Mouse (Mus musculus) embryonic facial prominence, embryonic 15.5 days (tissue): Measurements from ENCODE around the gene Hoxb9. TPM values are rescaled to one million over a fixed set of nuclear protein-coding genes. Genes with fewer than 3 reads are reported as not detected.
A peak's percentile ranks its signal among the peaks of the same experiment; 100 is the strongest.

Experiments used
- ATAC-seq: fragments of 200-750 bp; cut with Nextera tagmentation; 2 replicates; pipeline ENCODE4 v1.8.0; 2017; ENCODE audit warnings: low read depth, moderate TSS enrichment; ENCODE audit not compliant: insufficient number of reproducible peaks, low FRiP score, low TSS enrichment
- H3K27ac ChIP-seq: fragments of 300-500 bp; sonication (generic); replicated peaks from 2 replicates; pipeline ENCODE4 v1.5.1; 2015; ENCODE audit warnings: mild to moderate bottlenecking, inconsistent platforms
- H3K27me3 ChIP-seq: fragments of 300-500 bp; sonication (generic); 2 replicates; pipeline ENCODE4 v1.6.1; 2015; ENCODE audit warnings: inconsistent platforms
- H3K36me3 ChIP-seq: fragments of 300-500 bp; sonication (generic); 2 replicates; pipeline ENCODE4 v1.6.1; 2015; ENCODE audit warnings: mild to moderate bottlenecking, inconsistent platforms
- H3K4me1 ChIP-seq: fragments of 300-500 bp; sonication (generic); 2 replicates; pipeline ENCODE4 v1.6.1; 2015; ENCODE audit warnings: inconsistent platforms
- H3K4me2 ChIP-seq: fragments of 300-500 bp; sonication (generic); replicated peaks from 2 replicates; pipeline ENCODE4 v1.6.1; 2015; ENCODE audit warnings: mild to moderate bottlenecking, inconsistent platforms
- H3K4me3 ChIP-seq: fragments of 300-500 bp; sonication (generic); replicated peaks from 2 replicates; pipeline ENCODE4 v1.5.1; 2015; ENCODE audit warnings: mild to moderate bottlenecking, inconsistent platforms
- H3K9ac ChIP-seq: fragments of 300-500 bp; sonication (generic); 2 replicates; pipeline ENCODE4 v1.6.1; 2015; ENCODE audit warnings: inconsistent platforms
- H3K9me3 ChIP-seq: fragments of 300-500 bp; sonication (generic); replicated peaks from 2 replicates; pipeline ENCODE4 v1.6.1; 2016; ENCODE audit warnings: inconsistent platforms
- WGBS: fragments of 180-500 bp; shearing (Covaris S2); methylation state at CpG from one replicate; pipeline ENCODE4 v1.1.7; 2015; 5-methylcytosine and 5-hydroxymethylcytosine counted together
- microRNA counts: library from miRNA; unstranded; fragments of <30 nt; microRNA quantifications from one replicate; lab custom pipeline; 2016
- microRNA-seq: library from miRNA; unstranded; fragments of <30 nt; microRNA quantifications from one replicate; pipeline ENCODE4, GENCODE M21; 2016; ENCODE audit warnings: borderline number of aligned reads
- polyA plus RNA-seq: library from polyadenylated mRNA; unstranded; fragments of >200 nt; fragmentation: Nextera tagmentation; extraction: Ambion mirVana; gene quantifications from 2 replicates; pipeline ENCODE4 v1.2.1, GENCODE M21; 2015

The Hoxb9 gene
- polyA plus RNA-seq, 1 experiment from 2014 or later, result not detected

DNA sequence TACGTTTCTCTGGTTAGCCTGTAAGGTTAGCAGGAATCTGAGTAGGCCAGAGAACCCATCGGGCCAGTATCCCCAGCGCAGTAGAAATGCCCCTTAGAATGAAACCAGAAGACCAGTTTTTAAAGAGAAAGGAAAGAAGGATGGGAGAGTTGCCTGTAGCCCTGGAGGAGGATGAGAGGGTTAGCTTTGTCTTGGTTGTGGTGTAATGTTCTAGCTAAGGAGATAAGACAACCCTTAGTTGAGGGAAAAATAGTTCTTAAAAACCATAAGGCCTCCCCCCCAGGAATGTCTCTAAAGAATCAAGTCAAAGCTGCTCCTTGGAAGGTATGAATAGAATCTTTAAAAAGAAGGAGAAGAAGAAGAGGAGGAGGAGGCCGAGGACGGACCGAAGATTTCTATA lies 51.5 kb downstream of the Hoxb9 start:
- peaks cover 99% of the 10 kb centered on the region for H3K27me3 ChIP-seq
- no peaks in the 10 kb centered on the region for H3K36me3 ChIP-seq
- no peak overlapping the region for H3K9ac ChIP-seq
- no peaks in the 10 kb centered on the region for H3K9me3 ChIP-seq
- 14% methylated on average over 6 of the region's 6 CpGs for WGBS
- H3K4me2 ChIP-seq, result no peak overlapping the region
- no peak for ATAC-seq
- peaks cover 11% of the 10 kb centered on the region for H3K4me1 ChIP-seq
- H3K4me3 ChIP-seq, result no peak overlapping the region
- H3K27ac ChIP-seq, result no peak overlapping the region

DNA sequence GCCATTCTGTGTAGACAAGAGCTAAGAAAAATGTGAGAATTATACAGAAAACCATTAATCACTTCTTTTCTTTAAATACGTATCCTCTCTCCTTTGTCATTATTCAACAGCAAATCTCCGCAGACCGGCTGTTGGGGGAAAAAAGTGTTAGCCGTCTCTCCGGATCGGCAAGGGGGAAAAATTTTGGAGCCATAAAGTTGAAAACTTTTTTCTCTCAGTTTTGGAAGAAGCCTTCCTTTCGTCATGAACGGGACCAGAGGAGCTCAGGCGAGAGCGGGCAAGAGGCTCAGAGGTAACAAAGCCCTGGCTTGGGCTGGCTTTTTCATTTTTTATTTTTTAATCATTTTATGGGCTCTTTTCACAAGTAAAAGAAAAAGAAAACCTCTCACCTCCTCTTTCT lies 51.9 kb downstream of the Hoxb9 start, which contains the start of gene Hoxb3:
Hoxb3 (plus strand) TSS at position 173 of the 400 bp plus-strand sequence.
- no peaks in the 10 kb centered on the region for H3K9me3 ChIP-seq
- H3K27ac ChIP-seq, result no peak within 1 kb of the TSS
- H3K36me3 ChIP-seq, result no peaks in the 10 kb centered on the region
- ATAC-seq, result no peak
- no peak within 1 kb of the TSS for H3K9ac ChIP-seq
- WGBS, result 3% methylated on average over 10 of the region's 10 CpGs
- no peak within 1 kb of the TSS for H3K4me2 ChIP-seq
- H3K4me3 ChIP-seq, result no peak within 1 kb of the TSS
- peaks cover 11% of the 10 kb centered on the region for H3K4me1 ChIP-seq
- H3K27me3 ChIP-seq, result peaks cover 99% of the 10 kb centered on the region

DNA sequence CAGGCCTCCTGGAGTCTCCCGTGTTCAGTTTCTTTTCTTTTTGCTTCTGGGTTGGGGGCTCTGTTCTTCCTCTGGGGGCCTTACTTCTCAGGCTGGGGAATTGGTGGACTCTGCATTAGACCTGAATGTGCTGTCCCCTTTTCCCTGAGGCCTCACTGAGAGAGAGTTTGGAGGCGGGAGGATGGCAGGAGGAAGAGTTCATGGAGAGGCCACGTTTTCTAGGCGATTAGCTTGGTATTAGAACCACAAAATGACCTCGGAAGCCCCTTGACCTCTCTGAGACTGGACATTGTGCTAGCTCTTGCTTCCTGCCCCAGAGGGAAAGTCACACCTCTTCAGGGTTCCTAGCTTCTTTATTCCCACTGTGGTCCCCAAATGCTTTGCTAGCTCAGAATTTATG lies 52.9 kb downstream of the Hoxb9 start:
- 4% methylated on average over 5 of the region's 5 CpGs for WGBS
- Histone ChIP-seq H3K4me3 (no peak overlapping the region), H3K36me3 (no peaks in the 10 kb centered on the region), H3K27ac (no peak overlapping the region), H3K27me3 (peaks cover 99% of the 10 kb centered on the region), H3K4me1 (peaks cover 6% of the 10 kb centered on the region), H3K9me3 (no peaks in the 10 kb centered on the region), H3K9ac (no peak overlapping the region), H3K4me2 (no peak overlapping the region)
- ATAC-seq, result no peak

DNA sequence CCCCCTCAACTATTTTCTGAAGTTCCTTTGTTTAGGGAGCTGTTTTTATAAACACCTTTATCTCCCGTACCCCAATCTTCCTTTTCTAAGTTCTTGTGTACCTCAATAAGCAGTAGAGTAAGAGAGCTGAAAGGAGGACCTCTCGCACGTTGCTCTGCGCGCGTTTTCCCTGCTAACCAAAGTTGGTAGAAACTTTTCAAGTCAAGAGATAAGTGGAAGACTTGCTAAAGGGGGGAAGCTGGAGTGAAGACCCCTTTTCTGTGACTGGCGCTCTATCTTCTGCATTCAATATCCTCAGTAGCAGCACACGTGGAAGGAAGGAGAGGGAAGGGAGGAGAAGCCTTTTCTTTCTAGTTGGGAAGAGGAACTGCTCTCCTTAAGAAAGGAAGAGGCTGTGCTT lies 53.7 kb downstream of the Hoxb9 start:
- Histone ChIP-seq H3K27me3 (peaks cover 99% of the 10 kb centered on the region), H3K9ac (no peak overlapping the region), H3K36me3 (no peaks in the 10 kb centered on the region), H3K27ac (no peak overlapping the region), H3K9me3 (no peaks in the 10 kb centered on the region), H3K4me3 (no peak overlapping the region), H3K4me2 (no peak overlapping the region), H3K4me1 (peaks cover 2% of the 10 kb centered on the region; the same call in 1 of the 2 replicates)
- WGBS, result 7% methylated on average over 8 of the region's 8 CpGs
- ATAC-seq, result no peak

DNA sequence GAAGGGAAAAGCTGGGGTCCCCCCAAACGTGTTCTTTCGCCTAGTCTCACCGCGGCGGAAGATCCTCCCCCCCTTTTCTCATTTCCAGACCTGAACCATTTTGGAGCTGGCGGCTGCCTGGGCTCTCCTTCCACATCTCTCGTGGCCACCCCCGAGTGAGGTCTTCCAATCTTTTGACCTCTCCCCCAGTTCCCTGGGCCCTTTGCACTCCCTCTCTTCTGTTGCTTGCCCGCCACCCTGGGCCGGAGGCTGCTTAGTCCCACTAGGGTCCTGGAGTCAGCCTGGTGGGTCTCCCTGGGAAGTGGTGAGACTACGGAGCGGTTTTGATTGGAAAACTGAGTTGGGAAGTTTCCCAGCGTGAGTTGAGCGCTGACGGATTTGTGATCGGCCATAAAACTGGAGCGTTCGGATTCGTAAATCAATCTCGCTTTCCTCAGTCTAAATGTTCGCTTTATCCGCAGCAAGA lies 54.5 kb downstream of the Hoxb9 start:
- Histone ChIP-seq H3K36me3 (no peaks in the 10 kb centered on the region), H3K4me2 (no peak overlapping the region), H3K27ac (no peak overlapping the region), H3K4me3 (no peak overlapping the region), H3K9me3 (no peaks in the 10 kb centered on the region), H3K4me1 (no peaks in the 10 kb centered on the region), H3K27me3 (peaks cover 99% of the 10 kb centered on the region), H3K9ac (no peak overlapping the region)
- ATAC-seq, result no peak
- WGBS, result 3% methylated on average over 22 of the region's 22 CpGs

MicroRNAs encoded within 50 kb of the gene (microRNA counts, 519-probe panel; counts per million panel counts)
- microRNA mmu-miR-10a (lab: Ali Mortazavi, UCI), result 2,146 counts per million, percentile 46 among the panel's probes with 10 or more counts
- 688 counts per million, percentile 2 among the panel's probes with 10 or more counts for microRNA mmu-miR-196a (lab: Ali Mortazavi, UCI)

Small RNA genes within 50 kb of the gene (microRNA-seq; reads per million reads assigned to microRNA genes)
- 599 reads per million, percentile 73 among the genes with 10 or more reads in this experiment for gene Mir10a
- gene Mir196a-1, result not detected

Other genes starting within 250 kb of the Hoxb9 start
- gene Gip, start 246.9 kb upstream of the Hoxb9 start, polyA plus RNA-seq, result not detected in 2 replicates
- 100 and 103 TPM in 2 replicates for gene Snf8, start 236.6 kb upstream of the Hoxb9 start, polyA plus RNA-seq
- gene Ube2z, start 206.1 kb upstream of the Hoxb9 start, polyA plus RNA-seq, result 46.3 and 47.1 TPM in 2 replicates
- gene Atp5g1, start 195.8 kb upstream of the Hoxb9 start, polyA plus RNA-seq, result 530 and 547 TPM in 2 replicates
- gene Calcoco2, start 159.5 kb upstream of the Hoxb9 start, polyA plus RNA-seq, result 1.1 and 1.6 TPM in 2 replicates
- 1.1 and 2.4 TPM in 2 replicates for gene Ttll6, start 137.7 kb upstream of the Hoxb9 start, polyA plus RNA-seq
- not detected in 2 replicates for gene Hoxb13, start 77.1 kb upstream of the Hoxb9 start, polyA plus RNA-seq
- gene Hoxb8, start 10.4 kb downstream of the Hoxb9 start, polyA plus RNA-seq, result not detected in 2 replicates
- gene Hoxb7, start 15.2 kb downstream of the Hoxb9 start, polyA plus RNA-seq, result not detected in 2 replicates
- not detected in 2 replicates for gene Hoxb6, start 21.0 kb downstream of the Hoxb9 start, polyA plus RNA-seq
- not detected in 2 replicates for gene Hoxb5, start 31.9 kb downstream of the Hoxb9 start, polyA plus RNA-seq
- 0.11 TPM in 1 of 2 replicates, not detected in the other for gene Hoxb4, start 46.8 kb downstream of the Hoxb9 start, polyA plus RNA-seq
- gene Hoxb3, start 51.9 kb downstream of the Hoxb9 start, polyA plus RNA-seq, result 0.07 TPM in 1 of 2 replicates, not detected in the other
- 1.1 and 1.4 TPM in 2 replicates for gene Hoxb2, start 79.1 kb downstream of the Hoxb9 start, polyA plus RNA-seq
- not detected in 2 replicates for gene Hoxb1, start 94.3 kb downstream of the Hoxb9 start, polyA plus RNA-seq
- 2.0 and 2.3 TPM in 2 replicates for gene Skap1, start 193.1 kb downstream of the Hoxb9 start, polyA plus RNA-seq